Mouse (Mus musculus) adrenal gland, postnatal 36 days (tissue): ENCODE results near the gene Wdfy2. TPM values are rescaled to one million over a fixed set of nuclear protein-coding genes. Genes with fewer than 3 reads are reported as not detected.
A peak's percentile ranks its signal among the peaks of the same experiment; 100 is the strongest.
"Not testable (repeated sequence)": the region's sequence is repeated elsewhere in the genome, so short reads cannot be mapped to it uniquely, and the experiment has no call there.

Source experiments
- DNase-seq, 2 experiments: peaks; one replicate each; pipeline ENCODE4 v3.0.0; 2021; ENCODE audit warnings: mixed read lengths in 1 of 2
- long read RNA-seq, 2 experiments: library from polyadenylated mRNA; stranded (forward); transcript quantifications; one replicate each; pipeline ENCODE4 v2.0.0; 2021; ENCODE audit warnings: borderline sequencing depth in 2 of 2
- total RNA-seq, 2 experiments: library from RNA; stranded (reverse); gene quantifications; 2 replicates each; pipeline ENCODE4 v1.2.3; 2021

The Wdfy2 gene
- 10 to 100 TPM; 33.4 to 41.0 TPM for total RNA-seq
- long read RNA-seq, experiment 1, full-length matches to known transcripts = 5 of 16 reads
- long read RNA-seq, experiment 1, partial matches to known transcripts = 1 of 16 reads
- long read RNA-seq, experiment 1, other reads (novel, unspliced or antisense) = 10 of 16 reads
- long read RNA-seq, experiment 2, full-length matches to known transcripts = 3 of 3 reads
- long read RNA-seq, experiment 2, partial matches to known transcripts = 0 of 3 reads
- long read RNA-seq, experiment 2, other reads (novel, unspliced or antisense) = 0 of 3 reads

GRCm38 (mm10) chr14:62837641-62838252 lies at the start of gene Wdfy2:
Gene Wdfy2 (plus strand): TSS chr14:62837678.
- peak; percentile 78 to 84 for DNase-seq

GRCm38 (mm10) chr14:62789282-62789681 lies 48.2 kb upstream of the Wdfy2 start:
- no peak for DNase-seq

GRCm38 (mm10) chr14:62795719-62796118 lies 41.8 kb upstream of the Wdfy2 start:
- no peak for DNase-seq

DNA sequence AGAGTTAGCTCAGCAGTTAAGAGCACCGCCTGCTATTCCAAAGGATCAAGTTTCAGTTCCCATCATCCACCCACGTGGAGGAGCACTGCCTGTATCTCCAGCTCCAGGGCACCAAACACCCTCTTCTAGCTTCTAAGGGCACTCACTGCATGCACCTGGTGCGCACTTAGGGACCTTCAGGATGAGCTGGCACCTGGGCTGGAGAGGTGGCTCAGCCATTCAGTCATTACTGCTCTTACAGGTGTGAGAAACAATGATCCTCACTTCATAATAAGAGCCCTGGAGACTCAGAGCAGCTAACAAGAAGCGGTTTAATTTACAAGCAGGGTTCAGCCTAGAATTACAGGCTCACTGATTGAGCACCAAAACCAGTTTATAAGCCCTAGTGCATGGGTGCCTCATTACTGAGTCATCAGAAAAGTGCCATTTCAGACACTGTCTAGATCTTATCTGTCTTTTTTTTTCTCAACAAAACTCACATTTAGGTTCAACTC lies 38.8 kb upstream of the Wdfy2 start:
- DNase-seq = no peak

- no peak for DNase-seq
Measured at GRCm38 (mm10) chr14:62800791-62801190, 36.7 kb upstream of the Wdfy2 start.

- DNase-seq = no peak
Measured at GRCm38 (mm10) chr14:62803204-62803603, 34.3 kb upstream of the Wdfy2 start.

- DNase-seq = peak; percentile 56 to 70
Measured at GRCm38 (mm10) chr14:62806921-62807320, 30.6 kb upstream of the Wdfy2 start.

- no peak for DNase-seq
Measured at GRCm38 (mm10) chr14:62808661-62809523, 28.6 kb upstream of the Wdfy2 start.

DNA sequence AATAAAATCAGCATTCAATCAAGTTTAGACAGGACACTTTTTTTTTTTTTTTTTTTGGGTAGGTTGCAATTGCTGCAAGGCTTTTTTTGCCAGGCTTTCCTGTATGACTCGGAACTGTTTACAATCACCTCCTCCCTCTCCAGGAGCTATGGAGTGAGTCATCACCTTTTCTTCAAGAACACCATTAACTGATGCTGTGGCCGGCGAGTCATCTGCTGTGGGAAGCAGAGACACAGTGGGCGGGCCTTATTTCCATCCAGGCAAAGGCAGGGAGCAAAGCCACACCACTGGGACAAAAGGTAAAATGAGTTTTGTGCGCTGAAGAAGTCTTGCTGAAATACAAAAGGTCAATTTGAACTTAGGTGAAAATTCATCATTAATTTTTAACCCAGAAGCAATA lies 24.7 kb upstream of the Wdfy2 start:
- no peak for DNase-seq

DNA sequence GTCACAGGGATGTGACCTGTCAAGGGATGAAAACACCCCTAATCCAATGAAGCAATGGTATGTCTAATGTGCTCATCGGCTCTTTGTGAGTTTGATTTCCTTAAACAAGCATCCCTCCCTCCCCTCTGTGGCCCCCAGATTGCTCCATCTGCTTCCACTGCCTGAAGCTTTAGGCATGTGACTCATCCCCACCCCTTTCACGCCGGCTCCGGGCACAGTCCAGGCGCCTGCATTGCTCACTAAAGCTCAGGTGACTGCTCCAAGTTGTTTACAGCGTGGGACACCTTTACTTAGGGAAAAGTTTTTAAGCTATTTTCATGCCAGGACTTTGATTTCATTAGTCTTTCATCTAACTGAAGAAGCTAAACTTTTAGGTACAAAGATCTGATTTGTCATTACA lies 22.9 kb upstream of the Wdfy2 start:
- no peak for DNase-seq

- DNase-seq = no peak
Measured at GRCm38 (mm10) chr14:62816827-62817226, 20.7 kb upstream of the Wdfy2 start.

DNA sequence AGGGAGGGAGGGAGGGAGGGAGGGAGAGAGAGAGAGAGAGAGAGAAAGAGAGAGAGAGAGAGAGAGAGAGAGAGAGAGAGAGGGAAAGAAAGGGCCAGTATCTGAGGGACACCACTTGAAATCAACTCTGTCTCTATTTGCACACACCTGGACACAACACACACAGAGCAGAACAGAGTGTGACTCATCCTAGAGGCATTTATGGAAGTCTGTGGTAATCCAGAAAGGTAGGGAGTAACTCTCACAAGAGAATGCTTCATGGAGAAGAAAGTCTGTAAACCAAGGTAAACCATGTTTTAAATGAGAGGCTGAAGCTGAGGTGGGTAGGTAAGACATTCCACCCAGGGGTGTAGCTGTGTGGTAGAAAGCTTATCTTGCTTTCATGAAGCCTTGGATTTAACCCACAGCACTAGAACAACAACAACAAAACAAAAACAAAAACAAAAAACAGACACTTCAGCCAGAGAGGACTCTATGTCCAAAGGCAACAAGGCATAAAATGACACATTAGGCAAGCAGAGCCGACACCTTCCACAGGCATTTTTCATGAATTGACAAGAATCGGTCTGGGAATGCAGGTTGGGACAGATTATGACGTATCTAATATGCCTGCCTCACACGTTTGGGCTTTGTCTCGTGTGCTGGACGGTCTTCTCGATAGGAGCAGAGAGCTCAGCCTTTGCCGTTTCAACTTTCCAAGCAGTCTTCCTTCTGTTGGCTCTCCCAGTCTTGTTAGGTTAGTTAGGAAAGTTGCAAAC lies 11.7 kb upstream of the Wdfy2 start:
- no peak for DNase-seq

DNA sequence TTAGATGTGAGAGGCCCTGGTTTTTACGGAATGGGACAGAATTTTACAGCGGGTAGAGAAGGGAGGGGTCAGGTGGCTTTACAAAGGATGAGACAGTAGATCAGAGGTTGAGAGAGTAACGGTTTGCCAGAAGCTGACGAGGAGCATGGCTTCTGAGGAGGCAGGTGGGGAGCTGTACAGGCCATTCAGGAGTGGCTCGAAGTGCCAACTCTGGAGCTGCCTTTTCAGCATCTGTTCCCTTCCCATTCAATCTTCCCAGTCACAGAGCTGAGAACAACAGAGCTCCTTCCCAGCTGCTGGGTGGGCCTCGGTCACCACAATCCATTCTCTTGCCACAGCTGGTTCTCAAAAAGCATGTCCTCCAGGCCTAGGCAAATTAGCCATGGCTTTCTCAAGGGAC lies 8.2 kb upstream of the Wdfy2 start:
- DNase-seq = no peak

- peak in 1 of 2 experiments; percentile 24 for DNase-seq
Measured at GRCm38 (mm10) chr14:62831691-62832275, 5.7 kb upstream of the Wdfy2 start.

DNA sequence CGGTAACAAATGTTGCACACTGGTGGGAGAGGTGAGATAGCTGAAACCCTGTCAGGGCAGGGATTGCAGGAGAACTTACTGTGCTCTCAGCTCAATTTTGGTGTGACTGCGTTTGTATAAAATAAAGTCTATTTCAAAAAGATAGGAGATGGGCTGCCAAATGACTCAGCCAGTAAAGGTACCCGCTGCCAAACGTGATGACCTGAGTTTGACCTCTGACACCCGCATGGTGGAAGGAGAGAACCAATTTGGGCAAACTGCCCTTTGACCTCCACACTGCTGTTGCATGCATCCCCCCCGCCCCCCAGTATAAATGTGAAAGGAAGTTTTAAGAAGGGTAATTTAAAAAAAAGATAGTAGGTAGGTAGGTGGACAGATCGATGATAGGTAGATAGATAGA lies 4.4 kb upstream of the Wdfy2 start:
- DNase-seq = no peak

DNA sequence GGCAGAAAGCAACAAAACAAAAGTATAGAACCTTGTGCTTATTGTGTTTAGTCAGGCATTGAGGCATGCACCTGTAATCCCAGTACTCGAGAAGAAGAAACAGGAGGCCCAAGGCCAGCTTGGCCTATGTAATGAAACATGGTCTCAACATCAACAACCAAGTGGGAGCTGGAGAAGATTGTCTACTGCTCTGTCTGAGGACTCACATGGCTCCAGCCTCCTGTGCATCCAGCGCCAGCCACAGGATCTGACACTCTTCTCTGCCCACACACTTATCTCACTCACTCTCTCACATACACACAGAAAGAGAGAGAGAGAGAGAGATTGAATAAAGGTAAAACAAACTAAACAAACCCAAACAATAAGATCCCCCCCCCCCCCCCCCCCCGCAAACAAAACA lies 3.9 kb upstream of the Wdfy2 start:
- no peak for DNase-seq

DNA sequence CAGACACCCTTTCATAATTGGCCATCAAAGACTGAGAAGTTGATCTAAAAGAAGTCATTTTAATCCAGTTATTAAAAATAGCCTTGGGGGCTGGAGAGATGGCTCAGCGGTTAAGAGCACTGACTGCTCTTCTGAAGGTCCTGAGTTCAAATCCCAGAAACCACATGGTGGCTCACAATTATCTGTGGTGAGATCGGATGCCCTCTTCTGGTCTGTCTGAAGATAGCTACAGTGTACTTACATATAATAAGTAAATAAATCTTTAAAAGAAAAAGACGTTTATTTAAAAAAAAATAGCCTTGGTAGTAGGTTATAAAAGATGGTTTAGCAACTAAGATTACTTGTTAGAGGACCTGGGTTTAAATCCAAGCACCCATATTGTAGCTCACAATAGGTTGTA lies 1.7 kb upstream of the Wdfy2 start:
- not testable (repeated sequence) for DNase-seq

GRCm38 (mm10) chr14:62836926-62837640 lies 395 bp upstream of the Wdfy2 start:
- DNase-seq = peak; percentile 96 to 97

- DNase-seq = no peak
Measured at GRCm38 (mm10) chr14:62838336-62838735, 858 bp downstream of the Wdfy2 start.

- DNase-seq = no peak
Measured at GRCm38 (mm10) chr14:62841726-62842125, 4.2 kb downstream of the Wdfy2 start.

GRCm38 (mm10) chr14:62842495-62842894 lies 5.0 kb downstream of the Wdfy2 start:
- no peak for DNase-seq
